Mouse (Mus musculus) CH12F3 (cell line): ENCODE results near the gene C3.

Source experiments
- in situ Hi-C: fragments of 300-500 bp; cut with MboI; formaldehyde crosslinking; loops from 2 replicates; pipeline ENCODE4 v1.14.3; 2020; ENCODE audit warnings: low sequenced_read_pairs

Gene C3

GRCm38 (mm10) chr17:57250461-57251160 lies 22.7 kb upstream of the C3 start:
- in situ Hi-C loops = no loop called here

GRCm38 (mm10) chr17:57249186-57250181 lies 21.5 kb upstream of the C3 start, which contains the start of gene Trip10:
TSS of gene Trip10 (plus strand) at chr17:57249455.
- in situ Hi-C loops = loop anchor here (10.0 kb wide), 1 partner anchor 85 kb away; no protein-coding TSS in a partner anchor

- in situ Hi-C loops = loop anchor here (10.0 kb wide), 1 partner anchor 86 kb away; no protein-coding TSS in a partner anchor
Measured at GRCm38 (mm10) chr17:57248771-57249170, 20.8 kb upstream of the C3 start.

GRCm38 (mm10) chr17:57248201-57248699 lies 20.3 kb upstream of the C3 start, which contains the start of gene Gpr108:
TSS of gene Gpr108 (minus strand) at chr17:57248446.
- in situ Hi-C loops = loop anchor here (10.0 kb wide), 1 partner anchor 87 kb away; no protein-coding TSS in a partner anchor

GRCm38 (mm10) chr17:57247393-57248200 lies 19.7 kb upstream of the C3 start:
- in situ Hi-C loops = loop anchor here (10.0 kb wide), 1 partner anchor 87 kb away; no protein-coding TSS in a partner anchor

- in situ Hi-C loops = loop anchor here (10.0 kb wide), 1 partner anchor 88 kb away; no protein-coding TSS in a partner anchor
Measured at GRCm38 (mm10) chr17:57246663-57247392, 18.9 kb upstream of the C3 start.

DNA sequence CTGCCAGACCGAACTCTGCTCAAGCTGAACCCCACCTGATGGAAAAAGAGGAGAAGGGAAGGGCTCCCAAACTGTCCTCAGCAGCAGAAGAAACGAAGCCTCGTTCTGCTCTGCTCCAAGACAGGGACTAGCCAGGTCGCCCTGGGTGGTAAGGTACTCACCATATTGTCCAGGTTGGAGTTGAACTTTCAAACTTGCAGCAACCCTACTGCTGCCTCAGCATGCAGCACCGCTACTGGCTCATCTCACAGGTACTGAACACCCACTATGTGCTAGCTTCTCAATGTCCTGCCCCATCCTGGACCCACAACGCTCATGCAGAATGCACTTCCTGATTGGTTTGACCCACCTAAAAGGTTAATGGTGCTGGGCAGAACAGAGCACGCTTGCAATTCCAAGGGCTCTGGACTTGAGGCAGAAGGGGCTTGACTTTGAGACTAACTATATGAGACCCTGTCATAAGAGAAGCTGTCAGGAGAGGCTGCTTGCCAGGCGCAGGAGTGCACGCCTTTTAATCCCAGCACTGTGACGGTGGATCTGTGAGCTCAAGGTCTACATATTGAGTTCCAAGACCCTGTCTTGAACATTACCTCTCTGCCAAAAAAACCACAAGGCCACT lies 17.5 kb upstream of the C3 start:
- in situ Hi-C loops = loop anchor here (10.0 kb wide), 1 partner anchor 89 kb away; no protein-coding TSS in a partner anchor

GRCm38 (mm10) chr17:57243650-57244370 lies 15.9 kb upstream of the C3 start:
- in situ Hi-C loops = loop anchor here (10.0 kb wide), 1 partner anchor 91 kb away; no protein-coding TSS in a partner anchor

DNA sequence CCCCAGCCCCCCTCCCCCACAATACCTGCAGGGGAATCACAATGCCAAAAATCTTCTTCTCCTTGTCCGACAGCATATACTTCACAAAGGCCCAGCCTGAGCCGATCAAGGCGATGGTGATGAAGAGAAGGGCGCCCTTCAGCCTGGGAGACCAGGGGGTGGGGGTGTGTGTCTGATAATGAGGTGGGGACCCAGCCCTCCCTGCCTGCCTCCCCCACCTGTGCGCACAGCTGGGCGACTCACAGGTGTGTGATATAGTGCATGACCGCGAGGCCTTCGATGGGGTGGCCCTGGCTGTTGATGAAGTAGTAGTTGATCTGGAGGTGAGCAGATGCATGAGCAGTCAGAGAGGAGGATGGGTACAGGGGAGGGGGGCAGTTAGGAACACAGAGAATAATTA lies 9.2 kb upstream of the C3 start:
- in situ Hi-C loops = no loop called here

- in situ Hi-C loops = no loop called here
Measured at GRCm38 (mm10) chr17:57235803-57236202, 7.9 kb upstream of the C3 start.

- in situ Hi-C loops = no loop called here
Measured at GRCm38 (mm10) chr17:57234254-57234928, 6.5 kb upstream of the C3 start.

DNA sequence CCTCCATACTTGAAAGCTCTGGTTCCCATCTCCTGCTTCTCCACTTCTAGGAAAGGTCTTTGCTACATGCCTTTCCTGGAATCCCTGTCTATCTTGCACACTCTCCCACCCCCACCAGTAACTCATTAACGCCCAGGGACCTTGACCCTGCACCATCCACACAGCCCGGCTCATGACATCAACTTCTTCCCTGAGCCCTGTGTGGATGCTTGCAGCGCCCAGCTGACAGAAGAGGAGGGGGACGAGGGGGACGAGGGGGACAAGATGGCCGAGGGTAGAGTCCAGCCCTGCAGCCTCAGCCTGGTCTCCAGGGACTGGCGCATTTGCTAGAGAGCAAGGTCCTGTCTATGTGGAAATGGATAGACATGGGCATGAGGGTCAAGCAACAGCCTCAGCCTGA lies 5.1 kb upstream of the C3 start:
- in situ Hi-C loops = no loop called here

DNA sequence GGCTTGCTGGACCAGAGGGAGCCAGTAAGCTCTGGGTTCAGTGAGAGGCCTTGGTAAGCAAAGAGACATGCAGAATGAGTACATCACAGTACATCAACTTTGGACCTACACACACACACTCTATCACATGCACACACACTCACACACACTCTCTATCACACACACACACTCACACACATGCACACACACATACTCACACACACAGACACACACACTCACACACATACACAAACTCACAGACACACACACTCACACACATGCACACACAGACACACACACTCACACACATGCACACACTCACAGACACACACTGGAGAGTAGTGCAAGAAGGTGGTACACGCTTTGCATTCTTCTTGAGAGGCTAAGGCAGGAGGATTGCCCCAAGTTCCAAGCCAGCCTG lies 4.3 kb upstream of the C3 start:
- in situ Hi-C loops = no loop called here

- in situ Hi-C loops = no loop called here
Measured at GRCm38 (mm10) chr17:57231321-57231771, 3.4 kb upstream of the C3 start.

- in situ Hi-C loops = no loop called here
Measured at GRCm38 (mm10) chr17:57230728-57231125, 2.8 kb upstream of the C3 start.

GRCm38 (mm10) chr17:57229851-57230727 lies 2.2 kb upstream of the C3 start:
- in situ Hi-C loops = no loop called here

DNA sequence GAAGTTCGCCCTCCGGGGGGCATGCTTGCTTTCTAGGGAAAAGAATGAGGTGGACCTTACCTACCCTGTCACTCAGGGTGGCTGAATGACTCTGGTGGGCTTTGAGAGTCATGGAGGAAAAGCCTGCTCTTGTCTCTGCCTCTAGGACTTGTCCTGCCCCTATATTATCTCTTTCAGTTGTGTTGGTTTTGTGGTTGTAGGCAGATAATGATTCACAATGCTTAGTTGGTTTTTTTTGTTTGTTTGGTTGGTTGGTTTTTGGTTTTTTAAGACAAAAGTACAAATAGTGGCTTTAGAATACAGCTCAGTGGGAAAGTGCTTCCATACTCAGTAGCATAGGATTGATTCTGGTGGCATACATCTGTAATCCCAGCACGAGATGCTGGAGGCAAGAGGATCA lies 937 bp upstream of the C3 start:
- in situ Hi-C loops = no loop called here
